Mouse (Mus musculus): ENCODE measurements around the gene Azin2. TPM values are rescaled to one million over a fixed set of nuclear protein-coding genes. Genes with fewer than 3 reads are reported as not detected.

Gene Azin2
- polyA plus RNA-seq, 1 experiment: 32.9 TPM

DNA sequence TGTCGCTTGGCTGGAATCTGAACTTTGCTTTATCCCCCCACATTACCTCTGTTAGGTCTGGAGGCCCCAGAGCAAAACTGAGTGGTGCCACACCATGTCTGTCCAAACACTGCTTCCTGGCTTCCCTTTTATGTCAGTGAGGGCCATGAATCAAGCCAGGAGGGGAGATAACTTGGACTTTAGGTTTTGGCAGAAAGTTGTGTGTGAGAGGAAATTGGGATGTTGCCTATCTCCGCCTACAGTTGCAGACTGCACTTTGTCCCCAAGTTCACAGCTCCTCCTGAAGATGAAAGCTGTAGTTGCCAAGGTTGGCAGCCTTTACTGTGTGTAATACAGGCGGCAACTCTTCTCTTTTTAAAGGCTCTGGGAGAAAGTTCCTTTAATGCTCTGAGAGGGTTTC is 38.5 kb upstream of the Azin2 start:
- peaks cover 50% of the 10 kb centered on the region for H3K36me3 ChIP-seq (ENCODE audit: control insufficient read depth, insufficient read depth, low read length, poor library complexity, severe bottlenecking)

DNA sequence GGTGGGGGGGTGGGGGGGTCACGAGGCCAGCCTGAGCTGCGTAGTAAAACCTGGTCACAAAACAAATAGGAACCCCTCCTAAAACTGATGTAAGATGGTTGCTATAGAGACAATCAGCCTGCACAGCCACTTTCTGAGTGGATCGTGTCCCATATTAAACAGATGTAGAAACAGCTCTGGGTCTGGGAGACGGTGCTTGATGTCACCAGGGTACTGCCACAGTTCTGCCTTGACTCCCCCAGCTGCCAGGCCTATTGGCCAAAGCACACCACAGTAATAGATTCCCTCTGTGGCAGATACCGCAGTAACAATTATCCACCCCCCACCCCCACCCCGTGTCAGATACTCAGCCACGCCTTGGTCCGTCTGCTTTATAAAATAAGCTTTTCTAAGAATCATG is 36.2 kb upstream of the Azin2 start:
- peaks cover 41% of the 10 kb centered on the region for H3K36me3 ChIP-seq (ENCODE audit: control insufficient read depth, insufficient read depth, low read length, poor library complexity, severe bottlenecking)
- no peaks in the 10 kb centered on the region for H3K9me3 ChIP-seq (replicated peaks; ENCODE audit: control insufficient read depth, insufficient read depth, low read length, poor library complexity, severe bottlenecking)
- H3K9ac ChIP-seq (ENCODE audit: low read depth, poor library complexity, severe bottlenecking): no peak overlapping the region
- TF ChIP-seq POLR2A (IDR thresholded peaks at IDR 0.05; ENCODE audit: insufficient read depth, low read length): no peak
- no peak for TF ChIP-seq CTCF (IDR thresholded peaks at IDR 0.05; ENCODE audit: low read depth, low read length)
- TF ChIP-seq EP300 (IDR thresholded peaks at IDR 0.05; ENCODE audit: insufficient read depth, low read depth, low read length): no peak
- H3K27me3 ChIP-seq (ENCODE audit: control insufficient read depth, insufficient read depth, low read length, poor library complexity, severe bottlenecking): no peaks in the 10 kb centered on the region
- no peak overlapping the region for H3K27ac ChIP-seq (ENCODE audit: insufficient read depth, low read length)
- H3K4me3 ChIP-seq (ENCODE audit: low read depth, low read length): no peak overlapping the region
- no peaks in the 10 kb centered on the region for H3K4me1 ChIP-seq (ENCODE audit: control insufficient read depth, insufficient read depth, low read length)

More for the DNA sequence above, 38.5 kb upstream of the Azin2 start:
- H3K27ac ChIP-seq (ENCODE audit: insufficient read depth, low read length): no peak overlapping the region
- no peak for TF ChIP-seq EP300 (IDR thresholded peaks at IDR 0.05; ENCODE audit: insufficient read depth, low read depth, low read length)
- no peak for TF ChIP-seq POLR2A (IDR thresholded peaks at IDR 0.05; ENCODE audit: insufficient read depth, low read length)
- TF ChIP-seq CTCF (IDR thresholded peaks at IDR 0.05; ENCODE audit: low read depth, low read length): no peak
- no peak overlapping the region for H3K4me3 ChIP-seq (ENCODE audit: low read depth, low read length)
- H3K4me1 ChIP-seq (ENCODE audit: control insufficient read depth, insufficient read depth, low read length): no peaks in the 10 kb centered on the region
- H3K9me3 ChIP-seq (replicated peaks; ENCODE audit: control insufficient read depth, insufficient read depth, low read length, poor library complexity, severe bottlenecking): no peaks in the 10 kb centered on the region
- H3K27me3 ChIP-seq (ENCODE audit: control insufficient read depth, insufficient read depth, low read length, poor library complexity, severe bottlenecking): no peaks in the 10 kb centered on the region
- H3K9ac ChIP-seq (ENCODE audit: low read depth, poor library complexity, severe bottlenecking): no peak overlapping the region

DNA sequence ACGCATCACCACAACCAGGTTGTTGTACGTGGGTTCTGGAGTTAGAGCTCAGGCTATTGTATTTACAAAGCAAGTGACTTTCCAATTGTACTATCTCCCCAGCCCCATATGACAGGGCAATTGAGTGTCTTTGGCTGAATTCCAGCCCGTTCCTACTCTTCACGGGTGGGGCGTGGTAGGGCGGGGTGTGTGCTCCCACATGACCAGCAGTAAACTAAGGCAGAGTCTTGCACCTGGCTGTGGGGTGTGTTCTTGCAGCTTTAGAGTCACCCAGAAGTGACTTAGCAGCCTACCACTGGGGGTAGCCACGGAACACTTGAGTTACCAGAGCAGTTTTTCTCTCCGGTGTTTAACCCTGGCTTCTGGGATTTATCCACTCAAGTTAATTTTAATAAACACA is 35.0 kb upstream of the Azin2 start:
- Histone ChIP-seq H3K4me3 (ENCODE audit: low read depth, low read length) (no peak overlapping the region), H3K9ac (ENCODE audit: low read depth, poor library complexity, severe bottlenecking) (no peak overlapping the region), H3K27ac (ENCODE audit: insufficient read depth, low read length) (no peak overlapping the region), H3K36me3 (ENCODE audit: control insufficient read depth, insufficient read depth, low read length, poor library complexity, severe bottlenecking) (peaks cover 33% of the 10 kb centered on the region), H3K4me1 (ENCODE audit: control insufficient read depth, insufficient read depth, low read length) (no peaks in the 10 kb centered on the region), H3K27me3 (ENCODE audit: control insufficient read depth, insufficient read depth, low read length, poor library complexity, severe bottlenecking) (no peaks in the 10 kb centered on the region), H3K9me3 (replicated peaks; ENCODE audit: control insufficient read depth, insufficient read depth, low read length, poor library complexity, severe bottlenecking) (no peaks in the 10 kb centered on the region)
- no peak for TF ChIP-seq CTCF (IDR thresholded peaks at IDR 0.05; ENCODE audit: low read depth, low read length)
- no peak for TF ChIP-seq POLR2A (IDR thresholded peaks at IDR 0.05; ENCODE audit: insufficient read depth, low read length)
- TF ChIP-seq EP300 (IDR thresholded peaks at IDR 0.05; ENCODE audit: insufficient read depth, low read depth, low read length): no peak

DNA sequence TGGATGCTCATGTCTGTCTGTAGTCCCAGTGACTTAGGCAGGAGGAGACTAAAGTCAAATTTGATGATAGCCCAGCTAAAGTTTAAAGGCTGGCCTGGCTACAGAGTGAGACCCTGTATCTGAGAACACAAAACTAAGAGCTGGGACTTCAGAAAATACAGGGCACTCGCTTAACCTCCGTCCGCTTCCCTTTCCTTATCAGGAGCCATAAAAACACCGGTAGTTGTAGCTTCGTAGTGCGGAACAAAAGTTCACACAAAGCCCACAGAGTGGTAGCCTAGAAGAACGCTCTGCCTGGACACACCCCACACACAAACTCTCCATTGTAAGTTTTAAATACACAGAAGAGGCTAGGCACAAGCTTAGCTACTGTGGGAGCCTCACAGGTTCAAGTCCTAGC is 33.0 kb upstream of the Azin2 start:
- no peaks in the 10 kb centered on the region for H3K4me1 ChIP-seq (ENCODE audit: control insufficient read depth, insufficient read depth, low read length)
- no peaks in the 10 kb centered on the region for H3K27me3 ChIP-seq (ENCODE audit: control insufficient read depth, insufficient read depth, low read length, poor library complexity, severe bottlenecking)
- no peak overlapping the region for H3K27ac ChIP-seq (ENCODE audit: insufficient read depth, low read length)
- no peak for TF ChIP-seq CTCF (IDR thresholded peaks at IDR 0.05; ENCODE audit: low read depth, low read length)
- no peak for TF ChIP-seq EP300 (IDR thresholded peaks at IDR 0.05; ENCODE audit: insufficient read depth, low read depth, low read length)
- TF ChIP-seq POLR2A (IDR thresholded peaks at IDR 0.05; ENCODE audit: insufficient read depth, low read length): no peak
- peaks cover 22% of the 10 kb centered on the region for H3K36me3 ChIP-seq (ENCODE audit: control insufficient read depth, insufficient read depth, low read length, poor library complexity, severe bottlenecking)
- H3K9me3 ChIP-seq (replicated peaks; ENCODE audit: control insufficient read depth, insufficient read depth, low read length, poor library complexity, severe bottlenecking): no peaks in the 10 kb centered on the region
- H3K4me3 ChIP-seq (ENCODE audit: low read depth, low read length): no peak overlapping the region
- no peak overlapping the region for H3K9ac ChIP-seq (ENCODE audit: low read depth, poor library complexity, severe bottlenecking)

GRCm38 (mm10) chr4:128993675-128994074 is 31.4 kb upstream of the Azin2 start:
- H3K9me3 ChIP-seq (replicated peaks; ENCODE audit: control insufficient read depth, insufficient read depth, low read length, poor library complexity, severe bottlenecking): no peaks in the 10 kb centered on the region
- no peak overlapping the region for H3K27ac ChIP-seq (ENCODE audit: insufficient read depth, low read length)
- no peaks in the 10 kb centered on the region for H3K4me1 ChIP-seq (ENCODE audit: control insufficient read depth, insufficient read depth, low read length)
- peak overlapping the region; percentile 80 for H3K9ac ChIP-seq (ENCODE audit: low read depth, poor library complexity, severe bottlenecking)
- H3K4me3 ChIP-seq (ENCODE audit: low read depth, low read length): peak overlapping the region; percentile 67
- no peak for TF ChIP-seq CTCF (IDR thresholded peaks at IDR 0.05; ENCODE audit: low read depth, low read length)
- no peak for TF ChIP-seq EP300 (IDR thresholded peaks at IDR 0.05; ENCODE audit: insufficient read depth, low read depth, low read length)
- no peak for TF ChIP-seq POLR2A (IDR thresholded peaks at IDR 0.05; ENCODE audit: insufficient read depth, low read length)
- peaks cover 8% of the 10 kb centered on the region for H3K36me3 ChIP-seq (ENCODE audit: control insufficient read depth, insufficient read depth, low read length, poor library complexity, severe bottlenecking)
- H3K27me3 ChIP-seq (ENCODE audit: control insufficient read depth, insufficient read depth, low read length, poor library complexity, severe bottlenecking): no peaks in the 10 kb centered on the region

DNA sequence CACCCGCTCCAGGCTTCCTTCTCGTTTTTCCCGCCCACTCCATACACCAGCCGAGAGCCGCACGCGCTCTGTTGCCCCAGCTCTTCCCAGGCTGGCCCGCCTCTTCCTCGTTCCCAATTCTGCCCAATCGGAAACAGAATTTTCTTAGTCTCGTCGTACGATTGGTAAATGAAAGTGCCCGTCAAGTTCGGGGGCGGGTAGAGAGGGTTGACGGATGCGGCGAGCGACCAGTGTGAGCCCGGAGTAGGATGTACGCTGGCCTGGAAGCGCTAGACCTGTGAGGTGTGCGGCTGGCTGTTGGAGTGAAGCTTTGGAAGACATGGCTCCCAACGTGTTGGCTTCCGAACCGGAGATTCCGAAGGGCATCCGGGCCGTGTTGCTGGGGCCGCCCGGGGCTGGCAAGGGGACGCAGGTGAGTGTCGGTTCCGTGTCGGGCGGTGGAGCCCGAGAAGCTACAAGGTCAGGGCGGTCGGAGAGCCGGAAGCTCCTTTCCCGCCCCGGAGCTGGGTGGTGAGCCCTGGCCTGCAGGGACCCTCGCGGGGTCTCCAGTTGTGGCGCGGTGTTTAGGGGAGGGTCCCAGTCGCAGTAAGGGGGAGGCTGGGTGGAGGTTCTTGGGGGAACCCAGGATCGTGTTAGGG is 30.9 kb upstream of the Azin2 start:
- Histone ChIP-seq H3K4me1 (ENCODE audit: control insufficient read depth, insufficient read depth, low read length) (no peaks in the 10 kb centered on the region), H3K9ac (ENCODE audit: low read depth, poor library complexity, severe bottlenecking) (peak overlapping the region; percentile 80), H3K36me3 (ENCODE audit: control insufficient read depth, insufficient read depth, low read length, poor library complexity, severe bottlenecking) (peaks cover 8% of the 10 kb centered on the region), H3K4me3 (ENCODE audit: low read depth, low read length) (peak overlapping the region; percentile 67), H3K9me3 (replicated peaks; ENCODE audit: control insufficient read depth, insufficient read depth, low read length, poor library complexity, severe bottlenecking) (no peaks in the 10 kb centered on the region), H3K27ac (ENCODE audit: insufficient read depth, low read length) (no peak overlapping the region), H3K27me3 (ENCODE audit: control insufficient read depth, insufficient read depth, low read length, poor library complexity, severe bottlenecking) (no peaks in the 10 kb centered on the region)
- TF ChIP-seq EP300 (IDR thresholded peaks at IDR 0.05; ENCODE audit: insufficient read depth, low read depth, low read length) (no peak), CTCF (IDR thresholded peaks at IDR 0.05; ENCODE audit: low read depth, low read length) (no peak), POLR2A (IDR thresholded peaks at IDR 0.05; ENCODE audit: insufficient read depth, low read length) (peak; percentile 46)

Data from ES-Bruce4 (cell line).